Mouse (Mus musculus): ENCODE results near the gene 4932438A13Rik.

Gene 4932438A13Rik

GRCm38 (mm10) chr3:36918322-36918721, 55.4 kb downstream of the 4932438A13Rik start:
- DNase-seq (ENCODE audit: low read depth): no peak

- no peak for DNase-seq (ENCODE audit: low read depth)
Measured at GRCm38 (mm10) chr3:36941572-36941971, 78.7 kb downstream of the 4932438A13Rik start.

- no peak for DNase-seq (ENCODE audit: low read depth)
Measured at GRCm38 (mm10) chr3:36942108-36942507, 79.2 kb downstream of the 4932438A13Rik start.

- DNase-seq (ENCODE audit: low read depth): no peak
Measured at GRCm38 (mm10) chr3:36943706-36944105, 80.8 kb downstream of the 4932438A13Rik start.

GRCm38 (mm10) chr3:37037979-37038378, 175.1 kb downstream of the 4932438A13Rik start:
- no peak for DNase-seq (ENCODE audit: low read depth)

- DNase-seq (ENCODE audit: low read depth): no peak
Measured at GRCm38 (mm10) chr3:37039811-37040210, 176.9 kb downstream of the 4932438A13Rik start.

GRCm38 (mm10) chr3:37051491-37051890, 188.6 kb downstream of the 4932438A13Rik start:
- no peak for DNase-seq (ENCODE audit: low read depth)

- no peak for DNase-seq (ENCODE audit: low read depth)
Measured at GRCm38 (mm10) chr3:37063406-37063805, 200.5 kb downstream of the 4932438A13Rik start, which contains the start of gene Adad1. Gene Adad1 (plus strand): TSS chr3:37063527.

GRCm38 (mm10) chr3:37073211-37073610, 210.3 kb downstream of the 4932438A13Rik start:
- DNase-seq (ENCODE audit: low read depth): no peak

GRCm38 (mm10) chr3:37084860-37085259, 222.0 kb downstream of the 4932438A13Rik start:
- DNase-seq (ENCODE audit: low read depth): no peak

- DNase-seq (ENCODE audit: low read depth): no peak
Measured at GRCm38 (mm10) chr3:37090721-37091120, 227.8 kb downstream of the 4932438A13Rik start.
